Mouse (Mus musculus): ENCODE measurements around the gene Slc1a1.

- TF ChIP-seq CTCF (IDR thresholded peaks at IDR 0.05; ENCODE audit: low read depth) (no peak), EP300 (IDR thresholded peaks at IDR 0.05; ENCODE audit: low read depth) (no peak)
Measured at GRCm38 (mm10) chr19:28818286-28818685, 16.6 kb upstream of the Slc1a1 start.
